Mouse (Mus musculus): ENCODE measurements at regions not wholly inside any gene's neighbourhood (a gene's known extent, or its start where the extent isn't known, plus 50 kb on each side); places are given as distances from the start of the nearest gene placed in this dataset.

- 32% methylated on average over 4 of the region's 4 CpGs for WGBS
- Histone ChIP-seq H3K36me3 (no peaks in the 10 kb centered on the region), H3K4me2 (replicated peaks) (no peak overlapping the region), H3K9me3 (no peaks in the 10 kb centered on the region), H3K4me3 (replicated peaks) (no peak overlapping the region), H3K9ac (replicated peaks) (no peak overlapping the region), H3K27ac (no peak overlapping the region), H3K4me1 (replicated peaks) (no peaks in the 10 kb centered on the region), H3K27me3 (no peaks in the 10 kb centered on the region)
- ATAC-seq, result no peak
Measured at GRCm38 (mm10) chr3:42154909-42155308, 412.5 kb downstream of the D3Ertd751e start.

- WGBS, result 58% methylated on average over 3 of the region's 3 CpGs
- H3K4me3 ChIP-seq (replicated peaks), result no peak overlapping the region
- no peak overlapping the region for H3K27ac ChIP-seq
- H3K27me3 ChIP-seq, result no peaks in the 10 kb centered on the region
- ATAC-seq, result no peak
- H3K4me2 ChIP-seq (replicated peaks), result no peak overlapping the region
- no peaks in the 10 kb centered on the region for H3K36me3 ChIP-seq
- H3K4me1 ChIP-seq (replicated peaks), result 0 out of 2 replicates have a peak, but pooled peaks cover 4% of the 10 kb centered on the region
- no peaks in the 10 kb centered on the region for H3K9me3 ChIP-seq
- no peak overlapping the region for H3K9ac ChIP-seq (replicated peaks)
Measured at GRCm38 (mm10) chr3:42163666-42164065, 421.3 kb downstream of the D3Ertd751e start.

GRCm38 (mm10) chr3:42199206-42199605, 456.8 kb downstream of the D3Ertd751e start:
- Histone ChIP-seq H3K27ac (no peak overlapping the region), H3K36me3 (no peaks in the 10 kb centered on the region), H3K4me2 (replicated peaks) (no peak overlapping the region), H3K4me3 (replicated peaks) (no peak overlapping the region), H3K4me1 (replicated peaks) (no peaks in the 10 kb centered on the region), H3K27me3 (no peaks in the 10 kb centered on the region), H3K9me3 (no peaks in the 10 kb centered on the region), H3K9ac (replicated peaks) (no peak overlapping the region)
- no peak for ATAC-seq
- WGBS, result 64% methylated on average over 1 of the region's 1 CpGs

- Histone ChIP-seq H3K4me3 (replicated peaks) (no peak overlapping the region), H3K4me1 (replicated peaks) (no peaks in the 10 kb centered on the region), H3K9me3 (no peaks in the 10 kb centered on the region), H3K9ac (replicated peaks) (no peak overlapping the region), H3K36me3 (no peaks in the 10 kb centered on the region), H3K27ac (no peak overlapping the region), H3K4me2 (replicated peaks) (no peak overlapping the region), H3K27me3 (no peaks in the 10 kb centered on the region)
- WGBS, result 91% methylated on average over 6 of the region's 6 CpGs
- ATAC-seq, result no peak
Measured at GRCm38 (mm10) chr3:42201373-42201772, 459.0 kb downstream of the D3Ertd751e start.

- Histone ChIP-seq H3K27ac (no peak overlapping the region), H3K9me3 (no peaks in the 10 kb centered on the region), H3K4me2 (replicated peaks) (no peak overlapping the region), H3K27me3 (no peaks in the 10 kb centered on the region), H3K9ac (replicated peaks) (no peak overlapping the region), H3K36me3 (no peaks in the 10 kb centered on the region), H3K4me1 (replicated peaks) (no peaks in the 10 kb centered on the region), H3K4me3 (replicated peaks) (no peak overlapping the region)
- 89% methylated on average over 4 of the region's 4 CpGs for WGBS
- no peak for ATAC-seq
Measured at GRCm38 (mm10) chr3:42205640-42206039, 463.2 kb downstream of the D3Ertd751e start.

GRCm38 (mm10) chr3:42211420-42211819, 469.0 kb downstream of the D3Ertd751e start:
- 89% methylated on average over 3 of the region's 3 CpGs for WGBS
- no peak for ATAC-seq
- H3K36me3 ChIP-seq, result no peaks in the 10 kb centered on the region

GRCm38 (mm10) chr3:42212456-42212855, 470.0 kb downstream of the D3Ertd751e start:
- no peak overlapping the region for H3K4me3 ChIP-seq (replicated peaks)
- no peak overlapping the region for H3K4me2 ChIP-seq (replicated peaks)
- no peak for ATAC-seq
- H3K27ac ChIP-seq, result no peak overlapping the region
- no peaks in the 10 kb centered on the region for H3K27me3 ChIP-seq
- no peaks in the 10 kb centered on the region for H3K36me3 ChIP-seq
- H3K4me1 ChIP-seq (replicated peaks), result 0 out of 2 replicates have a peak, but pooled peaks cover 7% of the 10 kb centered on the region
- H3K9me3 ChIP-seq, result no peaks in the 10 kb centered on the region
- WGBS, result 82% methylated on average over 5 of the region's 5 CpGs
- no peak overlapping the region for H3K9ac ChIP-seq (replicated peaks)

More at GRCm38 (mm10) chr3:42211420-42211819, 469.0 kb downstream of the D3Ertd751e start:
- Histone ChIP-seq H3K27ac (no peak overlapping the region), H3K4me2 (replicated peaks) (no peak overlapping the region), H3K9ac (replicated peaks) (no peak overlapping the region), H3K27me3 (no peaks in the 10 kb centered on the region), H3K4me1 (replicated peaks) (0 out of 2 replicates have a peak, but pooled peaks cover 7% of the 10 kb centered on the region), H3K4me3 (replicated peaks) (no peak overlapping the region), H3K9me3 (no peaks in the 10 kb centered on the region)

GRCm38 (mm10) chr3:42213163-42213562, 470.8 kb downstream of the D3Ertd751e start:
- 66% methylated on average over 6 of the region's 6 CpGs for WGBS
- Histone ChIP-seq H3K4me3 (replicated peaks) (no peak overlapping the region), H3K9me3 (no peaks in the 10 kb centered on the region), H3K27me3 (no peaks in the 10 kb centered on the region), H3K9ac (replicated peaks) (no peak overlapping the region), H3K4me1 (replicated peaks) (0 out of 2 replicates have a peak, but pooled peaks cover 7% of the 10 kb centered on the region), H3K36me3 (no peaks in the 10 kb centered on the region), H3K27ac (no peak overlapping the region), H3K4me2 (replicated peaks) (no peak overlapping the region)
- ATAC-seq, result no peak

- Histone ChIP-seq H3K4me2 (replicated peaks) (no peak overlapping the region), H3K4me1 (replicated peaks) (0 out of 2 replicates have a peak, but pooled peaks cover 7% of the 10 kb centered on the region), H3K27me3 (no peaks in the 10 kb centered on the region), H3K27ac (no peak overlapping the region), H3K36me3 (no peaks in the 10 kb centered on the region), H3K4me3 (replicated peaks) (no peak overlapping the region), H3K9ac (replicated peaks) (no peak overlapping the region), H3K9me3 (no peaks in the 10 kb centered on the region)
- WGBS, result 63% methylated on average over 10 of the region's 10 CpGs
- ATAC-seq, result no peak
Measured at GRCm38 (mm10) chr3:42214624-42215276, 472.3 kb downstream of the D3Ertd751e start.

GRCm38 (mm10) chr3:42218719-42219118, 476.3 kb downstream of the D3Ertd751e start:
- no peaks in the 10 kb centered on the region for H3K9me3 ChIP-seq
- 0 out of 2 replicates have a peak, but pooled peaks cover 7% of the 10 kb centered on the region for H3K4me1 ChIP-seq (replicated peaks)
- H3K4me2 ChIP-seq (replicated peaks), result no peak overlapping the region
- no peak overlapping the region for H3K27ac ChIP-seq
- H3K9ac ChIP-seq (replicated peaks), result no peak overlapping the region
- no peaks in the 10 kb centered on the region for H3K36me3 ChIP-seq
- ATAC-seq, result no peak
- no peak overlapping the region for H3K4me3 ChIP-seq (replicated peaks)
- H3K27me3 ChIP-seq, result no peaks in the 10 kb centered on the region
- WGBS, result 86% methylated on average over 3 of the region's 3 CpGs

GRCm38 (mm10) chr3:42227679-42228398, 485.4 kb downstream of the D3Ertd751e start:
- Histone ChIP-seq H3K9me3 (no peaks in the 10 kb centered on the region), H3K9ac (replicated peaks) (no peak overlapping the region), H3K36me3 (no peaks in the 10 kb centered on the region), H3K27me3 (no peaks in the 10 kb centered on the region), H3K4me1 (replicated peaks) (no peaks in the 10 kb centered on the region), H3K27ac (no peak overlapping the region), H3K4me3 (replicated peaks) (no peak overlapping the region), H3K4me2 (replicated peaks) (no peak overlapping the region)
- no peak for ATAC-seq
- 89% methylated on average over 4 of the region's 4 CpGs for WGBS

GRCm38 (mm10) chr3:42228399-42228755, 486.0 kb downstream of the D3Ertd751e start:
- 79% methylated on average over 3 of the region's 3 CpGs for WGBS
- no peak for ATAC-seq
- no peaks in the 10 kb centered on the region for H3K36me3 ChIP-seq
- H3K9me3 ChIP-seq, result no peaks in the 10 kb centered on the region
- no peak overlapping the region for H3K9ac ChIP-seq (replicated peaks)
- H3K27ac ChIP-seq, result no peak overlapping the region
- no peak overlapping the region for H3K4me2 ChIP-seq (replicated peaks)
- H3K4me3 ChIP-seq (replicated peaks), result no peak overlapping the region
- no peaks in the 10 kb centered on the region for H3K4me1 ChIP-seq (replicated peaks)
- no peaks in the 10 kb centered on the region for H3K27me3 ChIP-seq

All from midbrain, embryonic 13.5 days (tissue).